11 mouse cellular contexts compared by ENCODE assay signal in genomic region chr3:27854431-27855180, GRCm38 (mm10). TPM values are rescaled to one million over a fixed set of nuclear protein-coding genes. Genes with fewer than 3 reads are reported as not detected.
DNase-seq lines count a peak whose midpoint lies in the region; ATAC-seq and TF ChIP-seq lines count a peak whose summit lies in the region.
"Had no signal": no experiment of that assay in that cellular context is flagged by ENCODE, and none has a peak within 500 bp of the region (broad histone marks: within the 10 kb centered on the region; RNA-seq: fewer than 3 reads in every experiment).

No protein-coding gene starts in this region.

- H3K27me3 ChIP-seq in liver, adult 2 months (ENCODE audit: control insufficient read depth, insufficient read depth, low read length): no peaks in the 10 kb centered on the region
- no peaks in the 10 kb centered on the region for H3K27me3 ChIP-seq in liver, postnatal 0 days (ENCODE audit: insufficient read depth, low read length)
- H3K27me3 ChIP-seq in forebrain, embryonic 15.5 days: peaks cover 10% of the 10 kb centered on the region
- no peaks in the 10 kb centered on the region for H3K27me3 ChIP-seq in limb, embryonic 14.5 days (ENCODE audit: control insufficient read depth, insufficient read depth, low read length)

- no peak for ATAC-seq in liver, postnatal 0 days
- peak; percentile 67; the same call in 1 of the 2 replicates for ATAC-seq in forebrain, embryonic 15.5 days (replicated peaks)
- ATAC-seq in limb, embryonic 14.5 days (ENCODE audit: low FRiP score, low read depth): no peak
- no peak for ATAC-seq in erythroblast, adult 5-6 weeks (replicated peaks; ENCODE audit: low FRiP score, poor library complexity, severe bottlenecking)
- no peak for ATAC-seq in CD4-positive, CD25-positive, alpha-beta regulatory T cell, adult 4 months

- WGBS in liver, adult 2 months: 87% methylated on average over 5 of the region's 5 CpGs
- 70% methylated on average over 5 of the region's 5 CpGs for WGBS in liver, postnatal 0 days (ENCODE audit: insufficient replicate concordance)
- 52% methylated on average over 5 of the region's 5 CpGs for WGBS in forebrain, embryonic 15.5 days
- 50% methylated on average over 5 of the region's 5 CpGs for WGBS in limb, embryonic 14.5 days

- TF ChIP-seq EP300 in liver, postnatal 0 days (IDR thresholded peaks at IDR 0.05; ENCODE audit: low read depth): no peak

- no peak overlapping the region for H3K27ac ChIP-seq in liver, adult 2 months (replicated peaks; ENCODE audit: insufficient read depth, low read depth, low read length)
- H3K27ac ChIP-seq in liver, postnatal 0 days (ENCODE audit: low read depth): no peak overlapping the region
- no peak overlapping the region for H3K27ac ChIP-seq in forebrain, embryonic 15.5 days (replicated peaks)
- no peak overlapping the region for H3K27ac ChIP-seq in limb, embryonic 14.5 days (replicated peaks; ENCODE audit: low read depth, low read length)

- no peaks in the 10 kb centered on the region; the same call in 1 of the 2 replicates for H3K4me1 ChIP-seq in liver, adult 2 months (ENCODE audit: control insufficient read depth, insufficient read depth, low read length)
- H3K4me1 ChIP-seq in liver, postnatal 0 days (ENCODE audit: insufficient read depth): no peaks in the 10 kb centered on the region
- H3K4me1 ChIP-seq in forebrain, embryonic 15.5 days: peaks cover 10% of the 10 kb centered on the region
- H3K4me1 ChIP-seq in limb, embryonic 14.5 days (ENCODE audit: control insufficient read depth, insufficient read depth, low read length): peaks cover 22% of the 10 kb centered on the region

- TF ChIP-seq CTCF in liver, adult 2 months (IDR thresholded peaks at IDR 0.05; ENCODE audit: low read depth, low read length): no peak
- no peak for TF ChIP-seq CTCF in liver, postnatal 0 days (IDR thresholded peaks at IDR 0.05; ENCODE audit: low read depth)

- no peaks in the 10 kb centered on the region for H3K79me2 ChIP-seq in liver, adult 2 months (ENCODE audit: control insufficient read depth, insufficient read depth, low read length)

- no peak for TF ChIP-seq POLR2A in liver, adult 2 months (IDR thresholded peaks at IDR 0.05; ENCODE audit: extremely low read depth, insufficient read depth, low read length)
- TF ChIP-seq POLR2A in limb, embryonic 14.5 days (IDR thresholded peaks at IDR 0.05; ENCODE audit: borderline replicate concordance, extremely low read depth, insufficient read depth, insufficient read length): no peak

- DNase-seq in liver, adult 2 months (ENCODE audit: extremely low read depth, low read depth, low spot score): peak; percentile 8
- DNase-seq in liver, postnatal 0 days: no peak
- peak; percentile 20 for DNase-seq in hindlimb bud, embryonic 11.5 days (ENCODE audit: extremely low spot score, low read depth, low spot score)
- peak; percentile 27 for DNase-seq in limb, embryonic 14.5 days (ENCODE audit: low spot score)
- DNase-seq: cerebellum, postnatal 25 days; heart, postnatal 4 days; thymus, postnatal 4 days had no signal

- no peak overlapping the region for H3K4me2 ChIP-seq in liver, postnatal 0 days (ENCODE audit: low read depth, low read length)
- H3K4me2 ChIP-seq in forebrain, embryonic 15.5 days (replicated peaks): no peak overlapping the region
- H3K4me2 ChIP-seq in limb, embryonic 14.5 days (replicated peaks; ENCODE audit: low read depth, low read length, severe bottlenecking): no peak overlapping the region

- H3K9ac ChIP-seq in liver, adult 2 months (ENCODE audit: low read depth, low read length): no peak overlapping the region
- H3K9ac ChIP-seq in liver, postnatal 0 days (replicated peaks): no peak overlapping the region
- H3K9ac ChIP-seq in forebrain, embryonic 15.5 days (replicated peaks): no peak overlapping the region
- H3K9ac ChIP-seq in limb, embryonic 14.5 days (ENCODE audit: low read depth, low read length, severe bottlenecking): no peak overlapping the region

- no peaks in the 10 kb centered on the region for H3K36me3 ChIP-seq in liver, adult 2 months (ENCODE audit: control insufficient read depth, insufficient read depth, low read length)
- H3K36me3 ChIP-seq in liver, postnatal 0 days (replicated peaks; ENCODE audit: insufficient read depth, low read length): no peaks in the 10 kb centered on the region
- H3K36me3 ChIP-seq in forebrain, embryonic 15.5 days: no peaks in the 10 kb centered on the region
- H3K36me3 ChIP-seq in limb, embryonic 14.5 days (ENCODE audit: control insufficient read depth, insufficient read depth, low read length): no peaks in the 10 kb centered on the region

- H3K9me3 ChIP-seq in liver, postnatal 0 days (ENCODE audit: low read length): no peaks in the 10 kb centered on the region
- no peaks in the 10 kb centered on the region; the same call in 1 of the 2 replicates for H3K9me3 ChIP-seq in forebrain, embryonic 15.5 days
- H3K9me3 ChIP-seq in limb, embryonic 14.5 days (ENCODE audit: control insufficient read depth, low read length): no peaks in the 10 kb centered on the region

- no peak overlapping the region for H3K4me3 ChIP-seq in liver, adult 2 months (ENCODE audit: insufficient read depth, low read depth, low read length)
- no peak overlapping the region for H3K4me3 ChIP-seq in liver, postnatal 0 days (ENCODE audit: low read depth, low read length)
- no peak overlapping the region for H3K4me3 ChIP-seq in forebrain, embryonic 15.5 days
- no peak overlapping the region for H3K4me3 ChIP-seq in limb, embryonic 14.5 days (replicated peaks; ENCODE audit: low read length)

RNA-seq across cellular contexts. Expression of gene Tmem212, which starts 41.6 kb away (rescaled TPM):
- not detected in 2 replicates for total RNA-seq in liver, adult 2 months (2014; rRNA removed)
- polyA plus RNA-seq in liver, adult 2 months (2012; rRNA removed): not detected in 2 replicates
- polyA plus RNA-seq in liver, postnatal 0 days (2015; fragmentation: Nextera tagmentation; extraction: Ambion mirVana): 0.21 and 0.26 TPM in 2 replicates
- not detected in 2 replicates for polyA plus RNA-seq in forebrain, embryonic 15.5 days (2015; fragmentation: Nextera tagmentation; extraction: Ambion mirVana)
- not detected in 2 replicates for polyA plus RNA-seq in limb, embryonic 14.5 days (2012; rRNA removed)
- polyA plus RNA-seq in limb, embryonic 14.5 days (2014; fragmentation: Nextera tagmentation; extraction: Ambion mirVana): not detected in 2 replicates
- total RNA-seq in erythroblast, adult 5-6 weeks (2015; ENCODE audit: low replicate concordance): not detected in 2 replicates
- total RNA-seq in erythroblast, adult 5-6 weeks (2017; ENCODE audit: low replicate concordance): not detected in 2 replicates
- not detected for polyA plus RNA-seq in CD4-positive, CD25-positive, alpha-beta regulatory T cell, adult 4 months (2017; shearing (Covaris generic))
- total RNA-seq: heart, postnatal 4 days; monocyte, adult 5-6 weeks had no signal
